Mouse (Mus musculus): ENCODE measurements around the gene Prkcz. TPM values are rescaled to one million over a fixed set of nuclear protein-coding genes. Genes with fewer than 3 reads are reported as not detected.

Gene Prkcz
- total RNA-seq, 1 experiment from 2014 or later = 5.7 TPM

DNA sequence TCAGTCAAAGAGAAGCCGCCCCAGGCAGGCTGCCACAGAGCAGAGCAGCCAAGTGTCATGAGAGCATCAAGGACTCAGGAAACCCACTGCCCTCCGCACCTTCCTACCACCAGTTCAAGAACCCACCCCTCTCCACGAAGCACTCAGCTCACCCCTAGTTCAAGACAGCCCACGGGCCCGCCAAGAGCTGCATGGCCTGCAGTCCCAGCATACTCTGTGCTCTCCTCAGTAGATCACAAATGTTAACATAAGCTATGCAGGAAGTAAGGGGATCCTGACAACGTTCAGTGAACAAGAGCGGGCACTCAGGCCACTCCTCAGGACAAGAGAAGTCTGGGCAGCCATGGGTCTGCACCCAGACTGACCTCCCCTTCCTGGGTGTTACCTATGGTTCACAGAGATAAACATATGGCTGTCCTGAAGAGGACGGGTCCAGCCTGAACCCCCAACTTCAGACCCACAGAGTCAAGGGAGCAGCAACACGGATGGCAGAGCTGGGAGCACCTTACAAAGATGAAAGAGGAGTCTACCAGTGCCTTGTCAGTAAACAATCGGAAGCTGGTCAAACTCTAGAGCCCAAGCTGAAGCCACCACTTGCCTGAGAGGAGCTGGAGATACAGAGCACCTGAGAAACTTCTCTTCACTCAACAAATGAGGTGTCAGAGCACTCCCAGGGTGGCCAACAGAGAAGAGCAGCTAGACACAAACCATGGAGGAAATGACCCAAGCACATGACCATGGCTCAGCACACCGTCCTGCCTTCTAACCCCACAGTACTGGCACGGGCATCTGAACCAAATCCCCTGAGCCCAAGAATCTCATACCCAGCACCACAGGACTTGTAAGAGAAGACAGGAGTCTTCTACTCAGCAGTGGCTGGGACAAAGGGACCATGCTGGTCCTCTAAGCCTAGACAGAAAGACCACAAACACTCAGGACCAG lies 141.6 kb downstream of the Prkcz start:
- DNase-seq = no peak

DNA sequence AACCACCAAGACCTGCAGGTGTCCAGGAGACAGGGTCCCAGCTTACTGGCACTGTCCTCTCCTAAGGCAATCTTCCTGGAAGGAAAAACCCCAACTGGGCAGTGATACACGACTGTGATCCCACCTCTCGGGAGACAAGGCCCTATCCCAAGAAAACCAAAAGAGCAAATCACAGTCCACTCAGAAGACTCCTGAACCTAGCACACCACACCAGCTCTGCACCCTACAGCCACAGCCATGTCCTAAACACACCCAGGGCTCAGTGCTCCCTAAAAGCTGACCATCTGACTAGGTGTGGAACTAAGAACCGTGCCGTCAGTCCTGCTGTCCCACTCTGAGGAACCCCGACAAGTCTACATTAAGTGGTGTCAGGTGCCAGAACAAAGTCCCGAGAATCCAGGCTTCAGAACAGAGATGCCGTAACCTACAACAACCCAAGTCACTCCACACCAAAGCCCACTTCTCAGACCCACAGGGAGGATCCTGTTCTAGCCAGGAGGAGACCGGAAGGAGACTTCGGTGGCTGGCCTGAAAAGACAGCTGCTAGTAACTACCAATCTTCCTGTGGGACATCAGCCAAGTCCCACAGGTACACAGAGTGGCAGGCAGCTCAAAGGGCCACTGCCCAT lies 142.9 kb downstream of the Prkcz start:
- DNase-seq = no peak

DNA sequence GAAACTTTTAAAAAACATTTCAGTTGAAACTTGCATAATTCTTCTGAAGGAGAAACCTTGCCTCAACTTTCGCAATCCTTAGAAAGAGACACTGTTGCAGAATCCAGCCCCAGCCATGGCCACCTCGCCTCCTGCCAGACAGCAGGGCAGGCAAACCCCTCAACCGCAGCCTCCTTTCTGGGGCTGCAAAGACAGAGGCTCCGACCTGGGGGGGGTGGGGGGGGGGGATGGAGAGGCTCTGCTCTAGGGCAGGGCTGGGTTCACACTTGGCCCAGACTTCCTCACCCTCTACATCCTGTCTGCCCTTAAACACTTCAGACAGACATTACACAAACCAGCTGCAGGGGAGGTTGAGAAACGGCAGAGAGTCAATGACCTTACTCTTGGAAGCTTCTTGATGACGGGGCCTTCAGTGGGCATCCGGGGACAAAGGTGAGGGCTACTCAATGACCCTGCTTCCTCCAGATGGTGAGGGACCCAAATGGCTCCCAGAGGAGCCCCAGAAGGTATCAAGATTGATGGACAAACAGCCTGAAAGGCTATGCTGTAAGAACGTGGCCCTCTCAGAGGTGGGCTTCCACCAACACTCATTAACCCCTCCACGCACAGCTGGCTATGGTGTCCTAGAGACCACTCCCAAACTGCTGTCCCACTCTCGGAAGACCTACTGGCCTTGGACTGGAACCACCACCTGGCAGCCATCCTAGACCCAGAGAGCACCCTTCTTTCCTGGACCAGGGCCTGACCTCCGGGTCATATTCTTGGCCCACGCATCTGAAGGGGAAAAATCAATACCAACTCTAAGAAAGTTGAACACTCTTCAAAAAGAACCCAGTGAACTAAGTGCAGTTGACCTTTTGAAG lies 143.7 kb downstream of the Prkcz start:
- DNase-seq = peak; percentile 77

DNA sequence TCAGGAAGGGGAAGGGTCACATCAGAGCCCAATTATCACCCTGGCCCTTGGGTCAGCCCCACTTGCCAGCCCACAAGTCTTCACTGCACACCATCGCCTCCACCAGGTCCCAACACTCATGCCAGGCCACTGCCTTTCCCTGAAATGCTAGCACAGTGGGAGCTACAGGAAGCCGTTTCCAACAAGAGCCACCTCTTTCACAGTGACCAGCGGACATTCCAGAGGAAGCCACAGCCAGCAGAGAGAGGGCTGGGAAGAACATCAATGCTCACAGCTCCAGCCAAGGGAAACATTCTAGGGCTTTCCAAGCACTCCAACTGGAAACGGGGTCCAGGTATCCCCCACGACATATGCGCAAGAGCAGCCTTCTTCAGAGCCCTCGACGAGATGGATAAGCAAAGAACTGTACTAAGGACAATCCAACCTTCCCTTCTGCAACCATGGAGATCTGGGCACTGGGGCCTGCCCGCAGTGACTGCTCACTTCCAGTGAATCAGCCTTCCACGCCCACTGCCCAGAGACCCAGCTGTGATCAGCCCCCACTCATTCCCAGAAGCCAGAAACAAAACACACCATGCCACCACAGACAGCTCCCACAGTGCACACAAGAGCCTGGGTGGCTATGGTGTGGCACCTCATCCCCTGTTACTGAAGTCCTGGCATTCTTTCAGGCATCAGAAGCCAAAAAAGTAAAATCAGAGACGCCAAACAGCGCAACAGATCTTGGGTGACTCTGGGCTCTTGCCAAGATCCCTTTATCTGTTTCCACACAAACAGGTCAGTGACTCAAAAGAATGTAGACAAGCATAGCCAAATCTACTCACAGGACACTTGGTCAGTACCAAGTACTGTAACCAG lies 145.2 kb downstream of the Prkcz start:
- DNase-seq = peak; percentile 66

DNA sequence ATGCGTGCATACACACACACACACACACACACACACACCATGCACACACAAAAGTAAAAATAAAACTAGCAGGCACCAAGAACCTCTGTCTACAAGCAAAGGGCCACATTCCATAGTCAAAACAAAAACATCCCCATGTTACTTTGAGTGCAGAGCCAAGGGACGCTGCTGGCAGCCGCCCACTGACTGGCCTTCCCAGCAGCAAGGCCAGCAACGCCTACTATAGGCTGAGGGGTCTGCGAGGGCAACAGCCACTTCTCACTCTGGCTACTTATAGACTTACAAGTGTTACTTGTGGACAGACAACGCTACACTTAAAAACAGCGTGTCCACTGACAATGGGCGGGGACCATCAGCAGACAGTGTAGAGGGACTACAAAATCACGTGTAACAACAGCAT lies 146.0 kb downstream of the Prkcz start:
- peak; percentile 62 for DNase-seq

DNA sequence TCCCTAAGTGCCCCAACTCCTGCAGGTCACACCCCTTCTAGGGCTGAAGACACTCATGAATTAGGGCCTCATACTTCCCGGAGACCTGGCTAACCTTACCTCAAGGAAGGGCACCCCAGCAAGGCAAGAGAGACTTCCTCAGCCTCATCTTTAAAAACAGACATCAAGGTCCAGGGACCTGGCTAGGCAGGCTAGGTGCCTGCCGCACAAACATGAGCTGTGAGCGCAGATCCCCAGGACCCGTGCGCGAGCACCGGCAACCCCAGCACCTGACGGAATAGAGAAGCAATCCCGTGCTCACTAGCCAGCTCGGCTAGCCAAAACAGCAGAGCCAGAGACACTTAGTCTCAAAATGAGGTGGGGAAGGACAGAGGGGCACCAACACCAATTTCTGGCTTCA lies 146.4 kb downstream of the Prkcz start:
- no peak for DNase-seq

DNA sequence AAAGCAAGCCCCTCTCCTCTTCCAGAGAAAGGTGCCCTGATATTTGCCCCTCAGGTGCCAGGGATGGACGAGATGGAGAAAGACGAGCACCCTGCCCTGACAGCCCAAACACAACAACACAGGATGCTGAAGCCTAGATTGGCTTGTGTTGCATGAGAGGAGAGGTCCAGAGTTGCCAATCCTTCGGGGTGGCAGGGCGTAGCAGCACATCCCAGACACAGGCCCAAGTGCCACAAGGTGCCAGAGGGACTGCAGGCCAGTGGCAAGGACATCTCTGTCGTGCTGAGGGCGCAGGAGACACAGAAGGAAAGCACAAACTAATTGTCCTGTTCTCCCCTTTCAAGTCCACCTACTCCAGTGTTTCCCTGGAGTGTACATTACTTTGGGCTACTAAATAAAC lies 147.0 kb downstream of the Prkcz start:
- DNase-seq = no peak

DNA sequence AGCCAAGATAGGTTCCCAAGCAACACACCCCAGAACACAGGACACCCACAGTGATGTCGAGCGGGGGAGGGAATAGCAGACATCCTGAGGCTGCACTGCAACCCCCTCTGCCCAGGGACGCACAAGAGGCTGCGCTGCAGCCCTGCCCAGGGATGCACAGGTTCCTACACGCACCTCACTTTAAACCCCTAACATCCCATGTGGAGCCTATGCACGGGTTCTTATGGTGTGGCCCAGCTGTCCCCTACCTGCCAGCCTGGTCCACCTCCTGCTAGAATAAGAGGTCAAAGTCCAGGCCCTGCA lies 147.5 kb downstream of the Prkcz start:
- no peak for DNase-seq

DNA sequence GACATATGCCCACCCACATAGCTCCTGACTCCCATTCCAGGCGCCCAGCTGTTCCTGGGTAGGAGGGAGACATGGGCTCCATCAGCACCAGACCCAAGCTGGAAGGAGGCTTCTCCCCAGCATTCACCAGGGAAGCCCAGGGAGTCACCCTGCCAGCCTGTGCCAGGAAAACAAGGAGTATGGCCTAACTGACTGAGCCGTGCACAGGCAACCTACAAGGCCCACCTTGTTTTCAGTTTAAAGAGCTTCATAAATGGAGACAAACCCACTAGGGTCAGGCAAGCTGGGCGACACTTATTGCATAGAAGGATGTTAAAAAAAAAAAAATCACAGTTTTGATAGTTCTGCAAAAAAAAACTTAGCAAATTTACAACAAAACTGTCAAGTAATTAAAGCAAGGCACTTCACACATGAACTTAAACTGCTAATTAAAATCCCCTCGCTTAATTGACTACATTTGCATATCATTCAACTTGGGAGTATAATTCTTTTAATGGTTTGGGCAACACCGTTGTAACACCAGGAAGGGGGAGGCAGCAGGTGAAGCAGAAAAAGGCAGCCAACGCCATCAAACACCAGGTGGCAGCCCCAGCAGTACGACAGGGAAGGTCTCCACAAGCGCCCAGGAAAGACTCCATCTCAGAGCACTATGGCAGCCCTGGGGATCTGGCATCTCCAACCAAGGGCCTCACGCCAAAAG lies 148.0 kb downstream of the Prkcz start:
- DNase-seq = no peak

Other genes with a start within 250 kb of the Prkcz start
- 66.2 and 70.1 TPM in 2 replicates for gene Ski, start 138.8 kb downstream of the Prkcz start, total RNA-seq (2021)
- 39.4 and 43.1 TPM in 2 replicates for gene Faap20, start 111.6 kb downstream of the Prkcz start, total RNA-seq (2021)
- 0.11 and 0.19 TPM in 2 replicates for gene Gabrd, start 36.8 kb upstream of the Prkcz start, total RNA-seq (2021)
- gene Cfap74, start 47.8 kb upstream of the Prkcz start, total RNA-seq (2021) = 0.48 and 1.1 TPM in 2 replicates
- gene Tmem52, start 107.8 kb upstream of the Prkcz start, total RNA-seq (2021) = 11.4 and 14.8 TPM in 2 replicates
- gene Gnb1, start 130.0 kb upstream of the Prkcz start, total RNA-seq (2021) = 389 and 418 TPM in 2 replicates
- gene Nadk, start 201.0 kb upstream of the Prkcz start, total RNA-seq (2021) = 206 and 214 TPM in 2 replicates
- 25.8 and 30.1 TPM in 2 replicates for gene Slc35e2, start 240.1 kb upstream of the Prkcz start, total RNA-seq (2021)

Measured in adrenal gland, postnatal 14 days (tissue).